Mouse (Mus musculus) forebrain, embryonic 10.5 days (tissue): ENCODE measurements around the gene Ldlrad3. TPM values are rescaled to one million over a fixed set of nuclear protein-coding genes. Genes with fewer than 3 reads are reported as not detected.

ENCODE experiments used
- DNase-seq: peaks from one replicate; pipeline ENCODE4 v3.0.0-alpha.2; 2017; ENCODE audit warnings: low spot score; ENCODE audit errors: extremely low spot score
- H3K27ac ChIP-seq: fragments of 300-500 bp; sonication (generic); 2 replicates; pipeline ENCODE4 v1.5.1; 2016; ENCODE audit warnings: mild to moderate bottlenecking
- H3K27me3 ChIP-seq: fragments of 300-500 bp; sonication (generic); 2 replicates; pipeline ENCODE4 v1.6.1; 2016; ENCODE audit warnings: mild to moderate bottlenecking; ENCODE audit not compliant: poor library complexity, severe bottlenecking
- H3K36me3 ChIP-seq: fragments of 300-500 bp; sonication (generic); replicated peaks from 2 replicates; pipeline ENCODE4 v1.6.1; 2016; ENCODE audit warnings: mild to moderate bottlenecking, moderate library complexity
- H3K4me1 ChIP-seq: fragments of 300-500 bp; sonication (generic); 2 replicates; pipeline ENCODE4 v1.6.1; 2016
- H3K4me3 ChIP-seq: fragments of 300-500 bp; sonication (generic); 2 replicates; pipeline ENCODE4 v1.5.1; 2016; ENCODE audit warnings: mild to moderate bottlenecking, moderate library complexity
- H3K9me3 ChIP-seq: fragments of 300-500 bp; sonication (generic); 2 replicates; pipeline ENCODE4 v1.6.1; 2016; ENCODE audit warnings: mild to moderate bottlenecking, moderate library complexity
- WGBS: fragments of 180-500 bp; shearing (Covaris S2); methylation state at CpG from one replicate; pipeline ENCODE4 v1.1.7; 2016; 5-methylcytosine and 5-hydroxymethylcytosine counted together
- polyA plus RNA-seq: library from polyadenylated mRNA; unstranded; fragments of >200 nt; fragmentation: Nextera tagmentation; extraction: Ambion mirVana; gene quantifications from 2 replicates; pipeline ENCODE4 v1.2.1, GENCODE M21; 2016

Gene Ldlrad3
- polyA plus RNA-seq, 1 experiment from 2014 or later: 54.6 TPM

DNA sequence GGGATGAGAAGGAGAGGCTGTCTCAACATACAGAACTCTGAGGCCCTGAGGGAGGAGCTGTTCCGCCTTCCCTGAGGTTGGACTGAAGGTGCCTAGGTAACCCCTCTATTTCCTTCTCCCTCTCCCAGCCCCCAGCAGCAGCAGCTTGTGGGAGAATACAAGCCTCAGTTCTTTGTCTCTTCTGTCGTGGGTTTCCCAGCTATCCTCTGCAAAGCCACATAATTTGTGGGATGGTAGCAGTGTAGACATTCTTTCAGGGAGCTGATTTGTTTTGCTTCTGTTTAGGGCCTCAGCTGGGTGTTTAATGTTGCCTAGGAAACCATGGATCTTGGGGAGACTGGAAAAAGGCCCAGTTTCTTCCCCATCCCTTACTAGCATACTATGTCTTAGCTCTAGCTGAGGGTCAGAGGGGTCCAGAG lies 266.0 kb downstream of the Ldlrad3 start:
- WGBS: 39% methylated on average over 2 of the region's 2 CpGs
- peaks cover 5% of the 10 kb centered on the region; the same call in 1 of the 2 replicates for H3K9me3 ChIP-seq
- H3K4me1 ChIP-seq: peaks cover 13% of the 10 kb centered on the region
- no peaks in the 10 kb centered on the region for H3K27me3 ChIP-seq
- H3K27ac ChIP-seq: peak overlapping the region; percentile 73
- H3K36me3 ChIP-seq: no peaks in the 10 kb centered on the region
- no peak overlapping the region for H3K4me3 ChIP-seq
- DNase-seq: no peak

DNA sequence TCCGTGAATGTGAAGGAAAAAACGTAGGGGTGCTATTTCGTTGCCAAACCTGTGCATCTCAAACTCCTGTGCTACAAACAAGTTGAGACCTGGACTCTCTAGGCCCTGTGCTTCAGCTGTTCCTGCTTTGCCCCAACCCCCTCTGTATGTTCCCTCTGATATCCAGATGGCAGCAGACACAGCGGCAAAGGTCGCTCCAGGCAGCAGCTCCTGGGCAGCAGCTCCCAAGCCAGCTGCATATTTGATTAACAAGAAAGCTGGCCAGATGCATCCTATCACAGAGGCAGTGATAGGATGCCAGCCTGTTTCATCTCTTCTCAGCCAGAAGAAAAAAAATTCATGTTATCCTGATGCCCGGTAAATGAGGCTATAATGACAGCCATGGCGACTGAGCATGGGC lies 267.7 kb downstream of the Ldlrad3 start:
- Histone ChIP-seq H3K27me3 (no peaks in the 10 kb centered on the region), H3K36me3 (no peaks in the 10 kb centered on the region), H3K4me1 (peaks cover 10% of the 10 kb centered on the region), H3K27ac (no peak overlapping the region), H3K4me3 (no peak overlapping the region), H3K9me3 (peaks cover 5% of the 10 kb centered on the region; the same call in 1 of the 2 replicates)
- DNase-seq: no peak
- 89% methylated on average over 7 of the region's 7 CpGs for WGBS

GRCm38 (mm10) chr2:101909326-101910080 lies 276.7 kb downstream of the Ldlrad3 start:
- H3K4me1 ChIP-seq: peaks cover 38% of the 10 kb centered on the region
- WGBS: 85% methylated on average over 15 of the region's 15 CpGs

DNA sequence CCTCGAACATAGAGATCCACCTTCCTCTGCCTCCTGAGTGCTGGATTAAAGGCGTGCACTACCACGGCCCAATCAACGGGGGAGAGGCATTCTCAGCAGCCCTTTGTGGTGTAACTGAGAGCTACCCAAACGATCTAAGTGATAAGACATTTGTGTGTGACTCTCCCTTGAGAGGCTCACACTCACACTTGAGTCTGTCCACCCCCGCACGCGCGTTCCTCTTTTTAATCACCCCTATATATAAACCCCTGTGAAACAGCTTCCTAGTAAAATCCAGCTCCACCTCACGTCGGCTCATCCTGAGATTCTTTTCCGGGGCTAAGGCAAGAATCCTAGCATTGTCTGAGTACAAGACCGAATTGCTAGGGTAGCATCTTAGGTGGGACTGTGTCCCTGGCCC lies 277.4 kb downstream of the Ldlrad3 start:
- H3K27ac ChIP-seq: peak overlapping the region; percentile 32
- WGBS: 78% methylated on average over 13 of the region's 13 CpGs
- H3K36me3 ChIP-seq: 0 out of 2 replicates have a peak, but pooled peaks cover 6% of the 10 kb centered on the region
- H3K27me3 ChIP-seq: no peaks in the 10 kb centered on the region
- H3K4me1 ChIP-seq: peaks cover 38% of the 10 kb centered on the region
- H3K4me3 ChIP-seq: no peak overlapping the region
- no peaks in the 10 kb centered on the region for H3K9me3 ChIP-seq
- no peak for DNase-seq

More at GRCm38 (mm10) chr2:101909326-101910080, 276.7 kb downstream of the Ldlrad3 start:
- no peak overlapping the region for H3K4me3 ChIP-seq
- DNase-seq: no peak
- no peaks in the 10 kb centered on the region for H3K27me3 ChIP-seq
- no peaks in the 10 kb centered on the region for H3K9me3 ChIP-seq
- H3K36me3 ChIP-seq: 0 out of 2 replicates have a peak, but pooled peaks cover 6% of the 10 kb centered on the region
- H3K27ac ChIP-seq: peak overlapping the region; percentile 32

DNA sequence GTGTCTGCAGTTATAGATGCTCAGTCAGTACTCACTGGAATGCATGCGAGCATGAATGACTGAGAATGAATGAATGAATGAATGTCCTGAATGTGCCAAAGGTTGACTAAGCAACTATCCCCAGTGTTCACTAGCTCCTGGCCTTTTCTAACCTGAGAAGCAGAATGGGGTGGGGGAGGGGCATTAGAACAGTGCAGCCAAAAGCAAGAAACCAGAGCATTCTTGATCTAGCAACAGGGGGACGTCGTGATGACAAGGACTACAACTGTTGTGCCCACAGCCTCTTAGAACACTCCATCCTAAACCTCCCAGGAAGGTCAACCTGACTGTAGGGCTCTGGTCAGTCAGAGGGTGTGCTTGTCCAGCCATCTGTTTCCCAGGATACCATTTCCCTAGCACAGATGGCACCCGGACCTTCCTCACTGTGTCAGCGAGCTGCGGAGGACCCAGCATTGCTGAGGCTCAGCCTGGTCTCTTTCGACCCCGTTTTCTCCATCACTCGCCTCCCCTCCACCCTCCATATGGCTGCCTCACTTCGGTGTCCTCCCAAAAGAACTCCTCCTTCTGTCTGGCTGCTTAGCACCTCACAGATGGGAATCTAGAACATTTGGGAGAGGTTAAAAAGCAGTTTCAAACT lies 278.7 kb downstream of the Ldlrad3 start:
- Histone ChIP-seq H3K27me3 (no peaks in the 10 kb centered on the region), H3K36me3 (0 out of 2 replicates have a peak, but pooled peaks cover 6% of the 10 kb centered on the region), H3K4me3 (no peak overlapping the region), H3K4me1 (peaks cover 38% of the 10 kb centered on the region), H3K9me3 (no peaks in the 10 kb centered on the region), H3K27ac (peak overlapping the region; percentile 17; the same call in 1 of the 2 replicates)
- WGBS: 79% methylated on average over 10 of the region's 10 CpGs
- no peak for DNase-seq

DNA sequence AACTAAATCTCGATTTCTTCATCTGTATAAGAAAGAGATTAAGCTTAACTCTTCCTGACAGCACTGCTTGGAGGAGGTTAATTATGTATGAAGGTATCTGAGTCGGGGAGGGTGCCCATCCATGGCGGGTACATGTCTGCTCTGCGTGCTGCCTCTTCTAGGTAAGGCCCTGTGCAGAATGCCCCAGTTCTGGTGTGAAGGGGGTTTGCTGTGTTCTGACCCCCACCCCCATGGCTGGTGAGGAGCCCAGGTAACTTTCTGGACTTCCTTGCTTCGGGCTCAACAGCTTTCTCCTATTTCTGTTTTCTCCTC lies 279.9 kb downstream of the Ldlrad3 start:
- Histone ChIP-seq H3K36me3 (0 out of 2 replicates have a peak, but pooled peaks cover 12% of the 10 kb centered on the region), H3K27me3 (no peaks in the 10 kb centered on the region), H3K4me1 (peaks cover 38% of the 10 kb centered on the region), H3K27ac (peak overlapping the region; percentile 79), H3K4me3 (no peak overlapping the region), H3K9me3 (no peaks in the 10 kb centered on the region)
- DNase-seq: no peak
- WGBS: 62% methylated on average over 5 of the region's 5 CpGs

DNA sequence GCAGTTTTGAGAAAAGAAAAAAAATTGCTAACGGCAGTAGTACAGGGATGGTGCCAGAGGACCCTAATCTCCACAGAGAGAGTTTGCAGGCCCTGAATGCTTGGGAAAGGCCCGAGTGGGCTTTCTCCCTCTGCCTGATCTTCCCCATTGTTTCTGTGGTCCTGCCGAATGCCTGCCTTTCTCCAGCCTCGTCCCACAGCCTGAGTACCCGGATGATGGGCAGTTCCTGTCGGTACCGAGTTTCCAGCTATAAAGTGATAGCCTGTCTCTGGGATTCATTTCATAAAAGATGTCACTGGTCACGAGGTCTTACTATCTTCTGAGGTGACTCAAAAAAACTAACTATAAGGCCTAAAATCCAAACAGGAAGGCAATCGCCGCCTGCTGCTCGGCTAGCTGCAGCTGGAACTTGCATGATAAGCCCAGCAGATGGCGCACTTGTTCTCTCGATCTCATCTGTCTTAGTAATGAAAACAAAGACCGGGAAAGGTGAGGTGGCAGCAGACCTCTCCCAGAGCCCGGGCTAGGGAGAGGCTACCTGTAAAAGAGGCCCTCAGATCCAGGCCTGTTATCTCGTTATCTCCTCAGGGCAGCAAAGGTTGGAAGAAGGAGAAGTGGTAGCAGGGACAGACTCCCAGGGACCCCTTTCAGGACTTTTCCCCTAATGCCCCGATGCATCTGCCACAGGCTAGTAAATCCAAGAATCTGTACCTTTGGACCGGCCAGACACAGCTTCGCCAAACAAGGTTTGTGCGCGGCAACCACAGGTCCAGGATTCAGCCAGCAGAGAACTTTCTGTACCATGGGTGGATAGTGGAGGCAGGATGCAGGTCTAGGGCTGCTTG lies 280.4 kb downstream of the Ldlrad3 start:
- peak overlapping the region; percentile 79 for H3K27ac ChIP-seq

DNA sequence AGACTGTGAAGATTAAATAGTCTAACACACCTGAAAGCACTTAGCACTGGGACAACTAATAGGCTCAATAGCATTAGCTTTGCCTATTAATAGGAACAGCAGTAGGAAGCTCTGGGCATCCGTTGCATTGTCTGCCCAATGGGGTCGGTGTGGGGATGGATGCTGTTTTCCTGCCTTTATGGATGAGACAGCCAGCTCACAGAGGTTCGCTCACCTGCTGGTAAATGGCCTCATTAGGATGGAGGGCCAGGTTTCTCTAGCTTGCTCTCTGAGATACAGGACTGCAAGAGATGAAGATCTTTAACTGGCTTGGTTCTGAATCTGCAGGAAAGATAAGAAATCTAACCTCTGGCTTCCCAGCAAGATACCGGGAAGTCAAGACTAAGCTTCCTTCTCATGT lies 284.0 kb downstream of the Ldlrad3 start:
- Histone ChIP-seq H3K4me1 (peaks cover 20% of the 10 kb centered on the region), H3K27me3 (no peaks in the 10 kb centered on the region), H3K36me3 (peaks cover 20% of the 10 kb centered on the region; the same call in 1 of the 2 replicates), H3K4me3 (no peak overlapping the region), H3K27ac (no peak overlapping the region), H3K9me3 (no peaks in the 10 kb centered on the region)
- no peak for DNase-seq
- WGBS: 86% methylated on average over 4 of the region's 4 CpGs

More for the DNA sequence above, 280.4 kb downstream of the Ldlrad3 start:
- H3K4me1 ChIP-seq: peaks cover 38% of the 10 kb centered on the region
- 25% methylated on average over 21 of the region's 21 CpGs for WGBS
- no peaks in the 10 kb centered on the region for H3K27me3 ChIP-seq
- H3K4me3 ChIP-seq: peak overlapping the region; percentile 32
- peak; percentile 85 for DNase-seq
- peaks cover 17% of the 10 kb centered on the region; the same call in 1 of the 2 replicates for H3K36me3 ChIP-seq
- H3K9me3 ChIP-seq: no peaks in the 10 kb centered on the region

Other genes starting within 250 kb of the Ldlrad3 start
- gene Trim44, start 221.4 kb upstream of the Ldlrad3 start, polyA plus RNA-seq: 20.6 and 21.9 TPM in 2 replicates